Mouse (Mus musculus) spleen, adult 2 months (tissue): Measurements from ENCODE around the gene Gm10197. TPM values are rescaled to one million over a fixed set of nuclear protein-coding genes. Genes with fewer than 3 reads are reported as not detected.

Experiments
- DNase-seq, 2 experiments: peaks; one replicate each; pipeline versions ENCODE4 v3.0.0 to v3.0.0-alpha.2; 2012 to 2021; ENCODE audit warnings: low spot score in 2 of 2, low read depth in 1 of 2
- H3K27ac ChIP-seq: fragments of 200-500 bp; 2 replicates; pipeline ENCODE4 v1.5.1; 2012; ENCODE audit warnings: low read length, inconsistent platforms; ENCODE audit not compliant: insufficient read depth
- H3K27me3 ChIP-seq: fragments of 200-500 bp; 2 replicates; pipeline ENCODE4 v1.6.1; 2012; ENCODE audit warnings: mild to moderate bottlenecking, moderate library complexity, low read length, inconsistent platforms; ENCODE audit not compliant: control insufficient read depth, insufficient read depth
- H3K36me3 ChIP-seq: fragments of 200-500 bp; 2 replicates; pipeline ENCODE4 v1.6.1; 2012; ENCODE audit warnings: mild to moderate bottlenecking, low read length, inconsistent platforms; ENCODE audit not compliant: control insufficient read depth, insufficient read depth
- H3K4me1 ChIP-seq: fragments of 200-500 bp; 2 replicates; pipeline ENCODE4 v1.6.1; 2011; ENCODE audit warnings: inconsistent platforms; ENCODE audit not compliant: control insufficient read depth, insufficient read depth, insufficient read length
- H3K4me3 ChIP-seq: fragments of 200-500 bp; 2 replicates; pipeline ENCODE4 v1.5.1; 2011; ENCODE audit warnings: mild to moderate bottlenecking, inconsistent platforms; ENCODE audit not compliant: insufficient read depth, insufficient read length; ENCODE audit errors: extremely low read depth
- CTCF ChIP-seq: fragments of 200-500 bp; IDR thresholded peaks from 2 replicates; pipeline ENCODE4 v1.5.1; 2011; ENCODE audit warnings: mild to moderate bottlenecking, inconsistent platforms; ENCODE audit not compliant: insufficient read depth, insufficient read length, insufficient replicate concordance; ENCODE audit errors: extremely low read depth
- POLR2A ChIP-seq: fragments of 200-500 bp; IDR thresholded peaks from 2 replicates; pipeline ENCODE4 v1.6.1; 2011; ENCODE audit warnings: low read depth, low read length, inconsistent platforms
- WGBS: fragments of 180-500 bp; shearing (Covaris S2); methylation state at CpG from one replicate; pipeline ENCODE4 v1.1.7; 2018; 5-methylcytosine and 5-hydroxymethylcytosine counted together
- polyA plus RNA-seq: library from polyadenylated mRNA; depleted of rRNA; stranded (reverse); fragments of >200 nt; gene quantifications from 2 replicates; pipeline ENCODE4 v1.2.3, GENCODE M21; 2012

Gm10197 gene
- polyA plus RNA-seq, 1 experiment: not detected

GRCm38 (mm10) chr19:53360265-53360958 is 11.2 kb downstream of the Gm10197 start:
- DNase-seq: no peak
- no peak for TF ChIP-seq POLR2A
- TF ChIP-seq CTCF: no peak
- Histone ChIP-seq H3K27me3 (no peaks in the 10 kb centered on the region), H3K36me3 (no peaks in the 10 kb centered on the region), H3K4me1 (no peaks in the 10 kb centered on the region), H3K27ac (no peak overlapping the region), H3K4me3 (no peak overlapping the region)
- 89% methylated on average over 8 of the region's 8 CpGs for WGBS

- 84% methylated on average over 22 of the region's 22 CpGs for WGBS
- Histone ChIP-seq H3K4me3 (0 out of 2 replicates have a peak overlapping the region, but pooled peaks have one; percentile 7), H3K27ac (no peak overlapping the region), H3K4me1 (no peaks in the 10 kb centered on the region), H3K36me3 (no peaks in the 10 kb centered on the region), H3K27me3 (no peaks in the 10 kb centered on the region)
- DNase-seq: no peak
- TF ChIP-seq POLR2A (no peak), CTCF (no peak)
Observed at GRCm38 (mm10) chr19:53359160-53360033, 12.2 kb downstream of the Gm10197 start.

GRCm38 (mm10) chr19:53355065-53355464 is 16.5 kb downstream of the Gm10197 start:
- DNase-seq: no peak
- TF ChIP-seq CTCF (no peak), POLR2A (no peak)
- 95% methylated on average over 16 of the region's 16 CpGs for WGBS
- no peaks in the 10 kb centered on the region for H3K4me1 ChIP-seq
- H3K36me3 ChIP-seq: no peaks in the 10 kb centered on the region
- no peak overlapping the region for H3K27ac ChIP-seq
- no peak overlapping the region for H3K4me3 ChIP-seq
- no peaks in the 10 kb centered on the region for H3K27me3 ChIP-seq

GRCm38 (mm10) chr19:53354271-53355000 is 17.1 kb downstream of the Gm10197 start:
- WGBS: 93% methylated on average over 7 of the region's 7 CpGs

GRCm38 (mm10) chr19:53353864-53354263 is 17.7 kb downstream of the Gm10197 start:
- no peak for DNase-seq
- Histone ChIP-seq H3K27ac (no peak overlapping the region), H3K36me3 (no peaks in the 10 kb centered on the region), H3K4me3 (no peak overlapping the region), H3K4me1 (no peaks in the 10 kb centered on the region), H3K27me3 (no peaks in the 10 kb centered on the region)
- WGBS: 94% methylated on average over 7 of the region's 7 CpGs
- TF ChIP-seq POLR2A (no peak), CTCF (no peak)

More at GRCm38 (mm10) chr19:53354271-53355000, 17.1 kb downstream of the Gm10197 start:
- no peak for TF ChIP-seq POLR2A
- no peak for TF ChIP-seq CTCF
- Histone ChIP-seq H3K27me3 (no peaks in the 10 kb centered on the region), H3K27ac (no peak overlapping the region), H3K4me3 (no peak overlapping the region), H3K4me1 (no peaks in the 10 kb centered on the region), H3K36me3 (no peaks in the 10 kb centered on the region)
- no peak for DNase-seq

GRCm38 (mm10) chr19:53345766-53346165 is 25.8 kb downstream of the Gm10197 start:
- Histone ChIP-seq H3K4me3 (no peak overlapping the region), H3K27ac (no peak overlapping the region), H3K4me1 (no peaks in the 10 kb centered on the region), H3K27me3 (no peaks in the 10 kb centered on the region), H3K36me3 (peaks cover 4% of the 10 kb centered on the region; the same call in 1 of the 2 replicates)
- WGBS: 93% methylated on average over 14 of the region's 14 CpGs
- DNase-seq: no peak
- no peak for TF ChIP-seq POLR2A
- no peak for TF ChIP-seq CTCF
